Mouse (Mus musculus) midbrain, embryonic 10.5 days (tissue): ENCODE data around the gene Trpm4. TPM values are rescaled to one million over a fixed set of nuclear protein-coding genes. Genes with fewer than 3 reads are reported as not detected.

Source experiments
- DNase-seq: peaks from one replicate; pipeline ENCODE4 v3.0.0-alpha.2; 2017; ENCODE audit warnings: low spot score
- H3K27ac ChIP-seq: fragments of 300-500 bp; sonication (generic); replicated peaks from 2 replicates; pipeline ENCODE4 v1.5.1; 2016; ENCODE audit warnings: mild to moderate bottlenecking
- H3K27me3 ChIP-seq: fragments of 300-500 bp; sonication (generic); 2 replicates; pipeline ENCODE4 v1.6.1; 2016; ENCODE audit warnings: low read depth, mild to moderate bottlenecking; ENCODE audit not compliant: poor library complexity, severe bottlenecking
- H3K36me3 ChIP-seq: fragments of 300-500 bp; sonication (generic); 2 replicates; pipeline ENCODE4 v1.6.1; 2016; ENCODE audit warnings: mild to moderate bottlenecking, moderate library complexity
- H3K4me1 ChIP-seq: fragments of 300-500 bp; sonication (generic); 2 replicates; pipeline ENCODE4 v1.6.1; 2016
- H3K4me3 ChIP-seq: fragments of 300-500 bp; sonication (generic); 2 replicates; pipeline ENCODE4 v1.5.1; 2016; ENCODE audit warnings: mild to moderate bottlenecking, moderate library complexity
- H3K9me3 ChIP-seq: fragments of 300-500 bp; sonication (generic); replicated peaks from 2 replicates; pipeline ENCODE4 v1.6.1; 2016; ENCODE audit warnings: mild to moderate bottlenecking
- WGBS: fragments of 180-500 bp; shearing (Covaris S2); methylation state at CpG from one replicate; pipeline ENCODE4 v1.1.7; 2016; 5-methylcytosine and 5-hydroxymethylcytosine counted together
- polyA plus RNA-seq: library from polyadenylated mRNA; unstranded; fragments of >200 nt; fragmentation: Nextera tagmentation; extraction: Ambion mirVana; gene quantifications from 2 replicates; pipeline ENCODE4 v1.2.1, GENCODE M21; 2016

Gene Trpm4
- polyA plus RNA-seq, 1 experiment from 2014 or later = 7.0 TPM

DNA sequence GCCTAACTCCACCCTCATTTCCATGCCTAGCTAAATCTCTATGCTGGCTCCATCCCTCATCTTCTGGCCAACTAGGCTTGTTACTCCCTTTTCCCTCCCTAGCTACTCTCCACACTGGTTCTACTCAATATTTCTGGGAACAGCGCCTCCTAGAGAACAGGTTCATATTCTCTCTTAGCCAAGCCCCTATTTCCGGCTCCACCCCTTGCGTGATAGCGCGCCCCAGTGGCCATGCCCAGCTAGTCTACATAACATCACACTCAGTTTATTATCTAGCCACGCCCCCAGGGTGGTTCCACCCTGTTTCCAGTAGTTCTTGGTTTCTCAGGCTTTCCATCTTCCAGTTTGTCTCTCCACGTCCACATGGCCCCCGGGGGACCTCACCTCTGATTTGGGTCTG, 7.7 kb upstream of the Trpm4 start:
- H3K27ac ChIP-seq = no peak overlapping the region
- WGBS = 6% methylated on average over 8 of the region's 8 CpGs
- H3K27me3 ChIP-seq = peaks cover 62% of the 10 kb centered on the region
- H3K4me1 ChIP-seq = peaks cover 49% of the 10 kb centered on the region
- H3K4me3 ChIP-seq = peak overlapping the region; percentile 65
- DNase-seq = peak; percentile 73
- H3K9me3 ChIP-seq = no peaks in the 10 kb centered on the region
- H3K36me3 ChIP-seq = peaks cover 4% of the 10 kb centered on the region

DNA sequence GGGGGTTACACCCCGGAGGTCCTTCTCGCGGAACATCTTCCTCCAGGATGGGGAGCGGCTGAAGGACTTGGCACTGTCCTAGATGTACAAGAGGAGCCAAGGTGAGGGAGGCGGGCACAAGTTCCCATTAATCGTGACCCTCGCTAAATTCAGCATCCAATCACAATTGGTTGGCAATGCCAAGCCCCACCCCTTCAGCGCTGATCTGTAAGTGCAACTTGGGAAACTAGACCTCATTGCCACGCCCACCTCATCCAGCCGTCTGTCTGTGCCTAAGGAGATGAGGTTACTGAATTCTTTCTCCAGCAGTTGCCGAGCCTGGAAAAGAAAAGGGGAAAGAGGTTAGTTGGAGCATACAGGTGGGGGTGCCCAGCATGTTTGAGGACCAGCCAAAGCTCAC, 7.1 kb upstream of the Trpm4 start:
- Histone ChIP-seq H3K27me3 (peaks cover 68% of the 10 kb centered on the region), H3K36me3 (no peaks in the 10 kb centered on the region), H3K9me3 (no peaks in the 10 kb centered on the region), H3K4me1 (peaks cover 49% of the 10 kb centered on the region), H3K27ac (peak overlapping the region; percentile 87), H3K4me3 (peak overlapping the region; percentile 65)
- peak; percentile 66 for DNase-seq
- WGBS = 3% methylated on average over 11 of the region's 11 CpGs

DNA sequence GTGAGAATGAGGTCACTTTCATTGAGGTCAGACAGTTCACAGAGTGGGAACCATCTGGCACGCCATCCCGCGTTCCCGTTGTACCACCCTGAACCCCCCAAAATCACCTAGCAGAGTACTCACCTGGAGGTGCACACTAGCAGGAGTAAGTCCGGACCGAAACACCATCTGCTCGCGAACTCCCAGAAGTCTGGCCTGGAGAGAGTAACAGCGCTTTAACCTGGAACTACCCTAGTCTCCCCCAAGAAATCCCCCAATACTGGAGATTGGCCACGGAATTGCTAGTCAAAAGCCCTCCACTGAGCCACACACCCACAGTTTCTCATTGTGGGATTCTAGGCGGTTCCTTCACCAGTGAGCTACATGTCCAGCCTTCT, 6.5 kb upstream of the Trpm4 start:
- peaks cover 55% of the 10 kb centered on the region for H3K4me1 ChIP-seq
- peaks cover 74% of the 10 kb centered on the region for H3K27me3 ChIP-seq
- 2% methylated on average over 11 of the region's 11 CpGs for WGBS
- peak overlapping the region; percentile 87 for H3K27ac ChIP-seq
- no peak for DNase-seq
- H3K4me3 ChIP-seq = peak overlapping the region; percentile 65
- H3K36me3 ChIP-seq = no peaks in the 10 kb centered on the region
- no peaks in the 10 kb centered on the region for H3K9me3 ChIP-seq

DNA sequence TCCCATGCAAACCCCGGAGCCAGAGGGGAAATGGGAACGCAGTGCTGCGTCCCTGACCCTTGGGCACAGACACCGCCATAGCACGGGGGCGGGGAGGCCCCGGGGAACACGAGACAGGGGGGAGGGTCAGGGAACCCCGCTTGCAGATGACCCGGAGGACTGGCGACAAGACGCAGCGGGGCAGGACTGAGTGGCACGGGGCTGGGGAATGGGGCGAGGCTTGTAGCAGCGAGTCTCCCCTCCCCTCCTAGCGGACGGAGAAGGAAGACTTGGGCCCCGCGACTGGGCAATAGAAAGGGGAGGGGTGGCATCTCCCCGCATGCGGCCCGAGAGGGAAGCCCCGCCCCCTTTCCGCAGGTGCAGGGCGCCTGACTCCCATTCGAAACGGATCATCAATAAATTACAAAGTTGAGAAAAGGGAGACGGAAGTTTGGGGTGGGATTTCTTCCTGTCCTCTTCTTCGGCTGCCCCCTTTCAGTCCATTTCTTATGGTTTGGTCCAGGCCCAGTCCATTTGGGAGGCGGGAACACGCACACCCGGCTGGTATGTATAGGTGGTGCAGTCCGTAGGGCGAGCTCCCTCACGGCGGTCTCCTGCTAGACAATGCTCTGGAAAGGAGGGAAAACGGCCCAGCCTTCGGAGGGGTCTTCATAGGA, 6.0 kb upstream of the Trpm4 start:
- WGBS = under 1% methylated on average over 39 of the region's 39 CpGs
- DNase-seq = peak; percentile 88
- peaks cover 80% of the 10 kb centered on the region for H3K27me3 ChIP-seq
- peak overlapping the region; percentile 87 for H3K27ac ChIP-seq
- peaks cover 60% of the 10 kb centered on the region for H3K4me1 ChIP-seq
- no peaks in the 10 kb centered on the region for H3K36me3 ChIP-seq
- no peaks in the 10 kb centered on the region for H3K9me3 ChIP-seq
- peak overlapping the region; percentile 65 for H3K4me3 ChIP-seq

DNA sequence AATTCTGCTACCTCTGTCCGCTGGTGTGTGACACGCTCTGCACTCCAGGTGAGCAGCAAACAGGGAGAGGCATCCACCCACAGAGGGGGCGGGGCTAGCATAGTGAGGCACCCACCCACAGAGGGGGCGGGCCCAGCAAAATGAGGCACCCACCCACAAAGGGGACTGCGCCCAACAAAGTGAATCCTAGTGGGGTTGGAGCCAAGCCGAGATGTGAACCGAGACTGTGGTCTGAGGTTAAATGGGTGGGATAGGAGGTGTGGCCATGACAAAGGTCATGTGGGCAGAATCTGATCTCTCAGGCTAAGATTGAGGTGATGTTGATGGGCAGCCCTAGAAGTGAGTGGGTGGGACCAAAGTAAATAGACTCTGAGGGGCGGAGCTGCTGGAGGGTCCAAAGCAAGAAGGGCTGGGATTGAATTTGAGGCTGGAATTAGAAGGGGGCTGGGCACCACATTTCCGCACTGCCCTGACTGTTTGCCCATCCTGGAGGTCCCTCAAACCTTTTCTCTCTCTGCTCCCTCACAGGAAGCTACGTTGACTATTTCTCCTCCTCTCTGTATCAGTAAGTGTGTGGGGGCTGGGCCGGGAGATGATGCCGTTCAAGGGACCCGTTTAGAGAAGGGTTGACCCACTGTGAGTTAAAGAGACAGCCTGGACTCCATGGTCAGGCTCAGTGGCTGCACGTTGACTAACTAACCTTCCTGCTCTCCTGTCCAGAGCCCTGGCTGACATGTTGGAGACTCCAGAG, 4.8 kb upstream of the Trpm4 start:
- peak overlapping the region; percentile 87 for H3K27ac ChIP-seq
- H3K4me1 ChIP-seq = peaks cover 68% of the 10 kb centered on the region
- peak; percentile 27 for DNase-seq
- H3K4me3 ChIP-seq = peak overlapping the region; percentile 65
- no peaks in the 10 kb centered on the region for H3K9me3 ChIP-seq
- peaks cover 82% of the 10 kb centered on the region for H3K27me3 ChIP-seq
- no peaks in the 10 kb centered on the region for H3K36me3 ChIP-seq
- 3% methylated on average over 14 of the region's 14 CpGs for WGBS

DNA sequence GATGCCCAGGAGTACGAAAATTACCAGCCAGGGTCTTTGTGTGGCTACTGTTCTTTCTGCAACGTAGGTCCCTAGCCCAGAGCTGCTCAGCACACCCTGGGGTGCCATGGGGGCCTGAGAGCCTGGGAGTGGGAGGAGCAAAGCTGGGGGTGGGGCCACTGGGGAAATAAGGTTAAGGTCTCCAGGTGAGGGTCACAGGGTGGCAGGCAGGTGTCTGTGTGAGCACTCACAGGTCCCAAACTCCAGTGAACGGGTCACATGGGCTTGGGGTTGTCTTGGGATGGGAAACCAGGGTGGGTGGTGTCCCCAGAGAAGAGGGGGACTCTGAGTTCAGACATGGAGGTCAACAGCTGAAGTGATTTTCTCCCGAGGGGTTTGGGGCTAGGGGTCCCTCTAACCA, 3.9 kb upstream of the Trpm4 start:
- Histone ChIP-seq H3K4me3 (no peak overlapping the region), H3K27ac (no peak overlapping the region), H3K27me3 (peaks cover 79% of the 10 kb centered on the region), H3K9me3 (no peaks in the 10 kb centered on the region), H3K4me1 (peaks cover 77% of the 10 kb centered on the region), H3K36me3 (no peaks in the 10 kb centered on the region)
- no peak for DNase-seq
- WGBS = 11% methylated on average over 4 of the region's 4 CpGs

DNA sequence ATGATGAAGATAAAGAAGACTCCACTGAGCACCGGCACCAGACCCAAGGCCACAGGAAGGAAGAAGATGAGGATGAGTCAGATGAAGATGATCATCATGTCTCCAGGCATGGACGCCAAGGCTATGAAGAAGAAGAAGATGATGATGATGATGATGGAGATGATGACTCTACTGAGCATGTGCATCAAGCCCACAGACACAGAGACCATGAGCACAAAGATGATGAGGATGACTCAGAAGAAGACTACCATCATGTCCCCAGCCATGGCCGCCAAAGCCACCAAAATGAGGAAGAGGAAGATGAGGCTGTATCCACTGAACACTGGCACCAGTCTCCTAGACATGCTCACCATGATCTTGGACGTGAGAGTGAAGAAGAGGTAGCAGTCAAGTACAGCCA, 2.7 kb upstream of the Trpm4 start:
- Histone ChIP-seq H3K4me3 (no peak overlapping the region), H3K27ac (no peak overlapping the region), H3K27me3 (peaks cover 80% of the 10 kb centered on the region), H3K4me1 (peaks cover 74% of the 10 kb centered on the region), H3K9me3 (no peaks in the 10 kb centered on the region), H3K36me3 (no peaks in the 10 kb centered on the region)
- no peak for DNase-seq
- WGBS = 87% methylated on average over 4 of the region's 4 CpGs

DNA sequence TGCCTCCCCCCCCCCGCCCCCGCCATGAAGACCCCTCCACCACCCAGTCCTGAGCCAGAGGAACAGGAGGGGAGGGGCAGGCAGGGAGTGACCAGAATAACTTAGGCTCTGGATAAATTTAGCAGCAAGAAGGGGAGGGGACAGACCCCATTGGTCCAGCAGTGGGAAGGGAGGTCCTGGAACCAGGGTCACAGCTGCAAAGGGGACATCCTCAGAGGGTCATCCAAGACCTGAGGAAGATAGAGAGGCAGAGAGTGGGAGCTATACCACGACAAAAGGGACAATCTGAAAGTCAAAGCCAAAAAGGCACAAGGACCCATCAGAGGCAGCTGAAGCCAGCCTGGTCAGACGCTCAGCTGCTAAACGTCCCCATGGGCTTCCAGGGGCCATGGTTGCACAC, 1.5 kb upstream of the Trpm4 start, which contains the start of gene Hrc:
Gene Hrc, plus strand, starts transcription at position 235 of the 400 bp plus-strand sequence.
- DNase-seq = no peak
- 0 out of 2 replicates have a peak within 1 kb of the TSS, but pooled peaks have one; percentile 6 for H3K27ac ChIP-seq
- peak within 1 kb of the TSS; percentile 79 for H3K4me3 ChIP-seq
- H3K4me1 ChIP-seq = peaks cover 61% of the 10 kb centered on the region
- no peaks in the 10 kb centered on the region for H3K36me3 ChIP-seq
- WGBS = 40% methylated on average over 5 of the region's 5 CpGs
- peaks cover 67% of the 10 kb centered on the region for H3K27me3 ChIP-seq
- no peaks in the 10 kb centered on the region for H3K9me3 ChIP-seq

DNA sequence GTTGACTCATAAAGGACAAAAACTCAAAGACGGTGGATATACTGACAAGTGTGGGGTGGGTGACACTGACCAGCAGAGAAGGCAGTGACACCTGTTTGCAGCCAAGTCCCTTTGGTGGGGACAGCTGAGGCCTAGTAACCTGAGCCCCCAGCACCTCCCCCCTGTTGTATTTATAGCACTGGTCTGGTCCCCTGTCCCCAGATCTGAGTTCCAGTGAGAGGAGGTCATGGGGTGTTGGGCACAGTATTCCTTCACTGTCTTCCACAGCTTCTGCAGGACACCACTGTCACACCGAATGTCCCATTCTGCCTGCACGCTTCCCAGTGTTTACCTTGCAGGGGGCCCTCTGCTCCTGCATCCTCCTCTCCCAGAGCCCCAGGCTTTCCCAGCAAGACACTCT, 1.0 kb upstream of the Trpm4 start:
- 30% methylated on average over 3 of the region's 3 CpGs for WGBS
- H3K4me3 ChIP-seq = peak overlapping the region; percentile 79
- H3K36me3 ChIP-seq = no peaks in the 10 kb centered on the region
- no peak for DNase-seq
- H3K27ac ChIP-seq = no peak overlapping the region
- no peaks in the 10 kb centered on the region for H3K9me3 ChIP-seq
- H3K4me1 ChIP-seq = peaks cover 57% of the 10 kb centered on the region
- H3K27me3 ChIP-seq = peaks cover 66% of the 10 kb centered on the region

DNA sequence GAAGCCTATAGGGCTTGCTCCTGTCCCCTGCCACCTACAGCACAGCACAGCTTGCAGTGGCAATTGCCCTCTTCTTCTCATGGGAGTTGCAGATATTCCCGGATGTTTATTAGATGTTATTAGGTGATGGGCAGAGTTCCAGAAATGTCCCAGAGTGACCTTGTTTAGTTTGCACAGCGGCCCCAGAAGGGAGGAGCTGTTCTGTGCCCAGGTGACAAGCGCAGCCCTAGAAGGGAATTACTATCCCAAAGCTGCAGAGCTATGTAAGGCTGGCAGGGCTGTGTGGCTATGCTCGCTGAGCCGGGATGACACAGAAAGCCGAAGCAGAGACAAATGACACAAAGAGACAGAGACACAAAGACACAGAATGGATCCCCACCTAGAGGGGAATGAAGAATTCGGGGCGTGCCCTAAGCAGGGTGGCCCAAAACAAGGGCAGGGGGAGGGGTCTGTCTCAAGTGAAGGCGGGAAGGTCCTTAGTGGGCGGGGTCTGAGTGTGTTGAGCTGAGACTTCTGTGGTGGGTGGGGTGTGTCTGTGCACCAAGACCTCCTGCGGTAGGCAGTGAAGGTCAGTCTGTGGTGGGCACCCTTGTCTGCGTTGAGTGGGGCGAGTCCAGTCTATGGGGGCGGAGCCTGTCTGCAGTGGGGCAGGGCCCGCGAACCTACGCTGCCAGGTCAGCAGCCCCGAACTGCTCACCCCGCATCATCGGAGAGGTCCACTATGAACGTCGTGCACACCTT, 725 bp downstream of the Trpm4 start:
- Histone ChIP-seq H3K27me3 (peaks cover 55% of the 10 kb centered on the region), H3K9me3 (no peaks in the 10 kb centered on the region), H3K27ac (peak overlapping the region; percentile 84), H3K36me3 (no peaks in the 10 kb centered on the region), H3K4me3 (peak overlapping the region; percentile 79), H3K4me1 (peaks cover 39% of the 10 kb centered on the region)
- WGBS = 3% methylated on average over 22 of the region's 22 CpGs
- peak; percentile 57 for DNase-seq

DNA sequence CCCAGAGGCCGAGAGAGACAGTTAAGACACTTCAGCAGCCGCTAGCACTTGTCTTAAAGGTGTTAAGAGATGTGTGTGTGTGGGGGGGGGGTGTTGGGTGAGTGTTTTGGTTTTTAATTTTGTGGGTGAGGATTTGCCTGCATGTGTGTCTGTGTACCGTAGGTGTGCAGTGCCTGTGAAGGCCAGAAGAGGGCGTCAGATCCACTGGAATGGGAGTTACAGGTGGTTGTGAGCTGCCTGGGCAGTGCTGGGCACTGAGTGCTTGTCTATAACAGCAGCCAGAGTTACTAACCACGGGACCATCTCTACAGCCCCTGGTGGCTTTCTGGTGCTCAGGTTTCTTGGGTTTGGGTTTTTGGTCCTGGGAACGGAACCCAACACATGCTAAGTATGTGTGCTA, 2.1 kb downstream of the Trpm4 start:
- 81% methylated on average over 6 of the region's 6 CpGs for WGBS
- H3K4me3 ChIP-seq = no peak overlapping the region
- H3K27me3 ChIP-seq = peaks cover 42% of the 10 kb centered on the region
- H3K4me1 ChIP-seq = peaks cover 32% of the 10 kb centered on the region
- no peaks in the 10 kb centered on the region for H3K36me3 ChIP-seq
- no peak for DNase-seq
- H3K27ac ChIP-seq = no peak overlapping the region
- no peaks in the 10 kb centered on the region for H3K9me3 ChIP-seq

DNA sequence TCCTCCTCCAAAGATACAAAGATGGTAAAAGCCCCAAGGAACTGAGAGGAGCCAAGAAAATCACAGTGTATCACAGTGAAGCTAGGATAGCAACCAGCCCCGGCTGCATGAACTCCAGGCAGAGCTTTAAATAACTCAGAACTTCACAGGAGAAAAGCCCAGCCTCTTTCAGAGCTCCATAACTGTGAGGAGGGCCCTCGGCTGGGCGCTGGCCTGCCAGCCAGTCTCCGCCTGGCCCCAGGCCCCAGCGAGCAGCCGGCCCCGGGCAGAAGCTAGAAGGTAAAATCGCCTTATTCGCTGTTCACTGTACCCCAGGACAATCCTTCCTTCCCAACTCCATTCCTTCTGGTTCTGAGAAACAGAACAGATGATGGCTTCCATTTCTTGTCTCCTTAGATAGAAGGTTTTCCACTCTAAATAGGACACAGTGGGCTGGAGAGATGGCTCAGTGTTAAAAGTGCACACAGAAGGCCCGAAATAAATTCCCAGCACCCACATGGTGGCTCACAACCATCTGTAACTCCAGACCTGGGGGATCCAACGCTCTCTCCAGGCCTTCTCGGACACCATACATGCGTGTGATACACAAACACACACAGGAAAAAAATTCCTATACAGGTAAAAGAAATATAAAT, 4.6 kb downstream of the Trpm4 start:
- peaks cover 16% of the 10 kb centered on the region for H3K27me3 ChIP-seq
- no peak for DNase-seq
- H3K4me3 ChIP-seq = no peak overlapping the region
- H3K4me1 ChIP-seq = peaks cover 16% of the 10 kb centered on the region
- no peak overlapping the region for H3K27ac ChIP-seq
- 81% methylated on average over 13 of the region's 13 CpGs for WGBS
- H3K36me3 ChIP-seq = no peaks in the 10 kb centered on the region
- H3K9me3 ChIP-seq = no peaks in the 10 kb centered on the region
